Mouse (Mus musculus): ENCODE measurements around the gene 2510009E07Rik.

Gene 2510009E07Rik

GRCm38 (mm10) chr16:21694463-21695241 lies at the start of gene 2510009E07Rik:
TSS of gene 2510009E07Rik (minus strand) at chr16:21694665.
- DNase-seq (ENCODE audit: low spot score): peak; percentile 88

DNA sequence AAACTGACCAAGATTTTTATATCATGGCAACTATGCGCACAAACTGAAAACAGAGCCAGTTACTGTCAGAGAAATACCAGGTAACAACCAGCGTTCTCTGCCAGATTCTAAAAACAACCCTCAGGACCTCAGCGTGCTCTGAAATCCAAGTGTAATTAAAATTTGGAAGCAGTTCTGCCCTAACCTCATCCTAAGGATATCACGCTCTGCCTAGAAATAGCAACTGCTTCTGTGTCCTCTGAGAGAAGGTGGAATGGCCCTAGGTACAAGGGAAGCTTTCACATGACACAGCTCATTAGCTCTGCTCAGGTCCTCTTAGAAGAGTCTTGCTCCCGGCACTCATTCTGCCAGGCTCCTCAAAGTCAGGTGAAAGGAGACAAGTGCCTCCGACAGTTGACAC lies 48.9 kb upstream of the 2510009E07Rik start:
- DNase-seq (ENCODE audit: low spot score): no peak

DNA sequence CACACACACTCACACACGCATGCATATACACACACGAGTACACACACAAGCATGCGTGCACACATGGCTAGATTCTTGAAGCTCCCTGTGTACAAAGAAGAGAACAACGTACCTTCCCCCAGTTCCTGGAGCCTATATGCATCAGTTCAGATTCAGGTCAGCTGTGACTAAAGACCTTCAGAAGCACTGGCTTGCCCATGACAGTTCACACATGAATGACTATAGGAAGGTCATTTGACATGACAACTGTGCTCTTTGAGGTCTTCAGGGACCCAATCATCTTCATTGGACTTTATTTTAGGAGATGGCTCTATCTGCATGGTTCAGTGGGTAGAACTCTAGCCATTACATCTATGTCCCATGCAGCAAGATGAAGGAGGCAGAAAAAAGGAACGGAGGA lies 48.4 kb upstream of the 2510009E07Rik start:
- no peak for DNase-seq (ENCODE audit: low spot score)

DNA sequence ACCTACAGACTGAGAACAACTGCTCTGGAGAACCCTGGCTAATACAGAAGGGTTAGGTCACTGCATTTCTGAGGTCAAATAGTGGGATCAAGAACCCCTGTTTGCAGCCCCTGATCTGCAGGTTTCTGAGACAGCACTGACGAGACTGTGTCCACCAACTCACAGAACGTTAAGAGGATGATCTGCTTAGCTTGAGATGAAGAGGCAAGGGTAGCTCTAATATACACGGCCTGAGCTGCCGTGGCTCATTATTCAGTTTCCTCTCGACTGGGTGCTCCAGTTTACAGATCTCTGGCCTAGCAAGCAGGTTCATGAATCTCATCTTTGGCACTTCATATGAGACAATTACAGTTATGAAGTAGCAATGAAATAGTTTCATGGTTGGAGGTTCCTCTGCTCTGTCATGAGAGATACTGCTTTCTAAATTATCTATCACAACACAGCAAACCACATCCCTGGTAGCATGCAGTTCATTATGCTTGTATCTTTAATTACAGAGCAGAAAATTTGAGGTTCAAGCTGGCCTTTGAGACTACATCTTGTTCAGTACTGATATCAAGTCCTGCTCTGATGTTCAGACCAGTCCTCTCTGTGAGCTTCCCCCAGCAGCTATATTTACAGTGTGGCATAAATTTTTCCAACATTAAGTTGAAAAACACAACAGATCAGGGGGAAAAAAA lies 47.9 kb upstream of the 2510009E07Rik start:
- no peak for DNase-seq (ENCODE audit: low spot score)

DNA sequence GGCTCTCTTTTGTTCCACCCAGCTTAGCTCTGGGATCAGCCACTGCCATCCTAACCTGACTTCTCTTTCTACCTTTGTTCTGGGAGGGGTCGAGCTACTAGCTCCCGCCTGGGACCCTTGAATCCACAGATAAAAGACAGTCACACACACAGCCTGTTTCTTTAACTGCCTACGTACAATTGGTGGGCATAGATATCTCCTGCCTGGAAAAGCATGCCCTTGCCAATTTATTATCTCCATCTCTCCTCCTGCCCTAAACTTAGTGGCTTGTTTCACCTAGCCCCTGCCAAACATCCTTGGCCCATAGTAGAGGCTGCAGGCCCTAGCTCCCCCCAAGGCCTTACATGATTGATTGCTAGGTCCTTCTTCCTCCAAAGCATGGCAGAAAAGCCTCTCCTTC lies 47.1 kb upstream of the 2510009E07Rik start:
- DNase-seq (ENCODE audit: low spot score): no peak

DNA sequence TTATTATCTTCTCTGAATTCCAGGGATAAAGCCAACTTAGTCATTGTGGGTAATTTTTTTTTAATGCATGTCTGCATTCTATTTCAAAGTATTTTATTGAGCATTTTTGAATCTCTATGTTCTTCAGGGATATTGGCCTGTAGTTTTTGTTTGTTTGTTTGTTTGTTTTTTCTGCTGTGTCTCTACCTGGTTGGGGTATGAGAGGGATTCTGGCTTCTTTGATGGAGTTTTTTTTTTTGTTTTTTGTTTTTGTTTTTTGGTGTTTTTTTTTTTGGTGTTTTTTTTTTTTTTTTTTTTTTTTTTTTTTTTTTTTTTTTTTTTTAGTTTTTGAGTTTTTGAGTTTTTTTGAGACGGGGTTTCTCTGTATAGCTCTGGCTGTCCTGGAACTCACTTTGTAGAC lies 41.2 kb upstream of the 2510009E07Rik start:
- no peak for DNase-seq (ENCODE audit: low spot score)

DNA sequence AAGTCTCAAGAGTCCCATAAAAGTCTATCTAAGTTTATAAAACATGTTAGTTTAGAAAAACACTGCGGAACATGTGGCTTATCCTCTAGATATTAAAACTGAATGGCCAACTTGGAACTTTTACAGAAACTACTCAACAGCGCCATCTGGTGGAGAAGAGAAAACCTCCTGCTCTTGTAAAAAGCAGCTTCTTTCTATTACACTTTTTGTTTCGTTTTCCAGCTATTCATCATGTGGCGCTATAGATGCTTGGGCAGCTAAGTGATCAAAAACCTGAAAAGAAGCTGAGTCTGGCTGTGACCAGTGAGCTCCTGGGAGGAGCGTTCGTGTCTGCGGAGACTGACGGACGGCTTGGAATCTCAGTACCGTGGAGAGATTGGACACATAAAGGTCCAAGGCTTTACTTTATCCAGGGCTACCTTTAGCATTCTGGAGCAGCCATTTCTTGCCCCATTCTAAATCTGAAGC lies 33.5 kb upstream of the 2510009E07Rik start:
- DNase-seq (ENCODE audit: low spot score): peak; percentile 91

- no peak for DNase-seq (ENCODE audit: low spot score)
These were observed 33.0 kb upstream of the 2510009E07Rik start for GRCm38 (mm10) chr16:21727421-21727820.

DNA sequence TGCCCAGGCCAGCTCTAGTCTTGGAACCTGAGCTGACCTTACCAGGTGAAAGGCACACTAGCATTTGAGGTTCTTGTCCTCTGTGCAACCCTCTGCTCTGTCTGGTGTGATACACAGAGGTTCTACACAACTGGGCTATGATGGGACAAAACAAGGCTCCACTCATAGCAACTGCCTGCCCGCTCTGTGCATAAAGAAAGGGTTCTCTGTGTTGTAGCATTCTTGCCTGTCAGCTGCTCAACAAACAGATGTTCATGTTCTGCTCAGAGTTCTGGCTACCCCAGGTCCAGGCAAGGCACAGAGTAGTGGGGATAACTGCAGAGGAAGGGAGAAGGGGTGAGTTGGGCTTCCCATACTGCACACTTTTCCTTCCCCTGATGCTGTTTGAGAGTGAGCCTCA lies 29.8 kb upstream of the 2510009E07Rik start:
- DNase-seq (ENCODE audit: low spot score): no peak

GRCm38 (mm10) chr16:21719770-21720169 lies 25.3 kb upstream of the 2510009E07Rik start:
- DNase-seq (ENCODE audit: low spot score): no peak

- DNase-seq (ENCODE audit: low spot score): no peak
These were observed 20.1 kb upstream of the 2510009E07Rik start for GRCm38 (mm10) chr16:21714516-21714915.

DNA sequence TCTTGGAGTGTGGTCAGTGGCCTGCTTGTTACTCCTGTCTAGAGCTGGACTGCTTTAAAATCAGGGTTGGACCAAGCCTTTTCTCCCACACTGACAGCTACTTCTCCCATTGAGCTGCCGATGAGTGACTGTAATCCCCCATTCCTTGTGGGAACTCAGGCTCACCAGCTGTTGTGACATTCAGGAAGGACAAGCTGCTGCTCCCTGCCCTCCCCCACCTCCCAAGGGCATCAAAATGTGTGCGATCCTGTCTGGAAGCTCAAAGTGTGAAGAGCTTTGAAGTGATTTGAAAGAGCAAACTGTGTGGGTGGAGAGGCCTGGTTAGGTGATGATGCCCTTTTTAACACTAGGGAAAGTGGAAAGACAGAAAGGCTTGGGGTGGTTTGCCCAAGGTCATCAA lies 15.9 kb upstream of the 2510009E07Rik start:
- DNase-seq (ENCODE audit: low spot score): peak; percentile 31

DNA sequence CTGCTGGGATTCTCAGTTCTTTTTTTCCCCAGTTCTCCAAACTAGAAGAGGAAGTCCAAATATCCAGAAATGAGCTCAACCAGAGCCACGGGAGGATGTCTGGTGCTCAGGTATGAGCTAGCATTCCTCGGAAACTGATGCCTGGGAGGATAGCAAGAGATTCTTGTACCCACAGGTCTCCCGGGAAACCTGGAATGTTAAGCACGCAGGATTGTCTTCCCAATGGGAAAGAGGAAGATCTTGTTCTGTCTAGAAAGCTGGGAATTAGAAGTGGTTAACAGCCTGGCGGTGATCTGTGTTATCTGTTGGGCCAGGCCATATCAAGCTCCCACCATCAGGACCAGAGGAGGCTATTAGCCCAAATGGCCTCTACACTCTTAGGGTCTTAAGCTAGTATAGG lies 10.2 kb upstream of the 2510009E07Rik start:
- peak; percentile 22 for DNase-seq (ENCODE audit: low spot score)

GRCm38 (mm10) chr16:21702314-21702690 lies 7.8 kb upstream of the 2510009E07Rik start:
- peak; percentile 80 for DNase-seq (ENCODE audit: low spot score)

DNA sequence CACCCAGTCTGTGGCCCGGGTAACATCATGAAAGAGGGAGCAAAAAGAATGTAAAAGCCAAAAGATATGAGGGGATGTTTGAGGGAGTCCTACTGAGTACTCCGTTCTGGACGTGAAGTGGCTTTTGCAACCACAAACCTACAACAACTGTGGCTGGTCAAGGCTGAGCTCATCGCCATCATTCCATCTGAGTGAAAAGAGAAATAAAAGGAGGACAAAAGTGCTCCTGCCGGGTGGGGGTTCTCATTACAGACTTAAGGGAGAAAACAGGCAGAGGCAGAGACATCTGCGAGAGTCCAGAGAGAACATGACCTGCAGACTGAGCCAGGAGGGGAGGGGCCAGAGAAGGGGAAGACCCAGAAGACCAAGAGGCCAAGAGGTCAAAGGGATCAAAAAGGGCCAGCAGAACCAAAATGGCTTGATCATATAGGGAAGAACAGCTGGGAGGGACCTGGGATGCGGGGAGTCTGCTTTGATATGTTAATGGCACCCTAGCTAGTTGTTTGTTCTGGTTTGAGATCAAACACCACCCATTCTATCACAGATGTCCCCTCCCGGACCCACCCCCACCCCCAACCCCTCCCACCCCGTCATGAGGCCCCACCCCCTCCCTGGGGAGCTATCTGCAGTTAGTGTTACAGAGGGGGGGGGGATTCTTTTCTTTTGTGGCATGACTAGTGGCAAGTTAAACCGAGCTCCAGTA lies 7.3 kb upstream of the 2510009E07Rik start:
- DNase-seq (ENCODE audit: low spot score): peak; percentile 88

- no peak for DNase-seq (ENCODE audit: low spot score)
These were observed 3.7 kb upstream of the 2510009E07Rik start for GRCm38 (mm10) chr16:21698136-21698535.

GRCm38 (mm10) chr16:21696946-21697345 lies 2.5 kb upstream of the 2510009E07Rik start:
- no peak for DNase-seq (ENCODE audit: low spot score)

DNA sequence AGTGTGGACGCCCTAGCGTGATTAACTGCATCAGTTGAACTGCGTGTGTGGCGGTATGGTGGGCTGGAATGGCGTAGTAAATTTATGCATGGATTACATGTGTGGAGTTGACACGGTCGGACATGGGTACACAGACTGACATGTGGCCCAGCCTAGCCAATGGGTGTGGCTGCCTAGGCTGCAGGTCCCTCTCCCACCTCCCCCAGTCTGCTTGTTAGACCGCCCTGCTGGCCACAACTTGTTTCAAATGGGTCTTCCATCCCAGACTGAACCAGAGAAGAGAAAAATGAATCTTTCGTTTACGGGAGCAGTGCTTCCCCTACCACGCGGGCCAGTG lies 745 bp upstream of the 2510009E07Rik start:
- peak; percentile 76 for DNase-seq (ENCODE audit: low spot score)

DNA sequence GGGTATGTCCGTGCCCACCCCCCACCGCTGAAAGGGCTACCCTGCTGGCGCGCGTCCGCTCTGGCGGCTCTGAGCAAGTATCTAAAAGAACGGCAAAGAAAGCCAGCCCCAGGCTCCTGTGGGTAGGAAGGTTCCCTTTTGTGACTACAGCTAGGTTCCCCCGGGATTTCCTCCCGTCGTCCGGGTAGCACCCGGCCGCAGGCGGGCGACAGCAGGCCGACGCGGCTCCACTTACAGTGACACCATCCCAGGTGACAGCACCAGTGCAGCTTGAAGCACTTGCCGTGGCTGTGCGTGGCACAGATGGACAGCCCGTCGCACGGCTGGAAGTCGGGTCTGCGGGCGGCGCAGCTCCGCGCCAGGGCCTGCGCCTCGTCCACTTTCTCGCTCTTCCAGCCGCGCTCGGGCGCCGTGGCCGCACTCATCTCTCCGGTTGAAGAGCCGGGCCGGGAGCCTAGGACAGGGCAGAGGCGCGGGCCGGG lies 443 bp downstream of the 2510009E07Rik start:
- peak; percentile 68 for DNase-seq (ENCODE audit: low spot score)

DNA sequence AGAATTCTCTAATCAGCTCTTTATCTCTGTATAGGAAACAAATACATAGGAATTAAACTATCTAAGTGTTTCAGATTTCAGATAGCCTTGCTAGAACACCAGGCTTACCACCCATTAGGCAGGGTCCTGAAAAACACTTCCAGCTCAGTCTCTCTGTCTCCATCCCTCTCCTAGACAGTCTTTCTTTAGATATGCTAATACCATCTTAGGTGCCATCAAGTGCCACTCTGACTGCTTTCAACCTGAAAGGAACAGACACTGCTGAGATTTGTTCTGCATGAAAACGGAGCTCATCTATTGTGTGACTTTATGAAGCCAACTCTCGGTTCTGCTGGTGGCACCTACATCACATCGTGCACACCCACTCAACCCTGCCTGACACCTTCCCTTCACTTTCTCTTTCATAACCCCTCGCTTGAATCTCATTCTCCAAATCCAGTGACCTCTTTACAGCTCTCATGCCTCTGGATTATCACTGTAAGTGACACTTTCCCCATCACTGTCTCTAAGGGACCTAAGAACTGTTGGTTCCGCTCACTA lies 4.2 kb downstream of the 2510009E07Rik start:
- no peak for DNase-seq (ENCODE audit: low spot score)

- DNase-seq (ENCODE audit: low spot score): no peak
These were observed 5.3 kb downstream of the 2510009E07Rik start for GRCm38 (mm10) chr16:21689141-21689540.

GRCm38 (mm10) chr16:21687406-21687805 lies 7.1 kb downstream of the 2510009E07Rik start:
- no peak for DNase-seq (ENCODE audit: low spot score)
